Mouse (Mus musculus) retina, postnatal 1 day (tissue): ENCODE measurements at regions not wholly inside any gene's neighbourhood (a gene's known extent, or its start where the extent isn't known, plus 50 kb on each side); places are given as distances from the start of the nearest gene placed in this dataset.

Experiments
- DNase-seq: peaks from one replicate; pipeline ENCODE4 v3.0.0-alpha.2; 2012

GRCm38 (mm10) chr19:59646656-59647055, 188.5 kb downstream of the Emx2 start:
- DNase-seq, result peak; percentile 53

- no peak for DNase-seq
Observed at GRCm38 (mm10) chr19:59649421-59649820, 191.2 kb downstream of the Emx2 start.

GRCm38 (mm10) chr19:59650611-59651329, 192.6 kb downstream of the Emx2 start:
- DNase-seq, result no peak

- DNase-seq, result peak; percentile 42
Observed at GRCm38 (mm10) chr19:59653631-59654367, 195.6 kb downstream of the Emx2 start.

- no peak for DNase-seq
Observed at GRCm38 (mm10) chr19:59655321-59655720, 197.1 kb downstream of the Emx2 start.

GRCm38 (mm10) chr19:59669793-59670192, 211.6 kb downstream of the Emx2 start:
- no peak for DNase-seq

- no peak for DNase-seq
Observed at GRCm38 (mm10) chr19:59673537-59673936, 215.4 kb downstream of the Emx2 start.

GRCm38 (mm10) chr19:59679191-59679590, 221.0 kb downstream of the Emx2 start:
- DNase-seq, result no peak

- no peak for DNase-seq
Observed at GRCm38 (mm10) chr19:59680356-59680755, 222.2 kb downstream of the Emx2 start.

GRCm38 (mm10) chr19:59684292-59684691, 226.1 kb downstream of the Emx2 start:
- DNase-seq, result no peak

GRCm38 (mm10) chr19:59685826-59686717, 227.9 kb downstream of the Emx2 start:
- DNase-seq, result no peak

- DNase-seq, result no peak
Observed at GRCm38 (mm10) chr19:59687206-59687605, 229.0 kb downstream of the Emx2 start.

GRCm38 (mm10) chr19:59687681-59688080, 229.5 kb downstream of the Emx2 start:
- DNase-seq, result no peak

GRCm38 (mm10) chr19:59691541-59692096, 233.4 kb downstream of the Emx2 start:
- DNase-seq, result no peak

- DNase-seq, result peak; percentile 91
Observed at GRCm38 (mm10) chr19:59697628-59698027, 239.5 kb downstream of the Emx2 start.

- no peak for DNase-seq
Observed at GRCm38 (mm10) chr19:59700187-59700586, 242.0 kb downstream of the Emx2 start.

GRCm38 (mm10) chr19:59707106-59707505, 236.3 kb downstream of the Rab11fip2 start:
- no peak for DNase-seq

- DNase-seq, result no peak
Observed at GRCm38 (mm10) chr19:59709180-59709579, 234.3 kb downstream of the Rab11fip2 start.

- no peak for DNase-seq
Observed at GRCm38 (mm10) chr19:59715086-59715485, 228.4 kb downstream of the Rab11fip2 start.

- peak; percentile 53 for DNase-seq
Observed at GRCm38 (mm10) chr19:59717813-59718483, 225.5 kb downstream of the Rab11fip2 start.

GRCm38 (mm10) chr19:59738541-59738940, 204.9 kb downstream of the Rab11fip2 start:
- DNase-seq, result no peak

- peak; percentile 60 for DNase-seq
Observed at GRCm38 (mm10) chr19:59742946-59743345, 200.5 kb downstream of the Rab11fip2 start.
